Mouse (Mus musculus) midbrain, postnatal 0 days (tissue): Measurements from ENCODE around the gene Atg9b. TPM values are rescaled to one million over a fixed set of nuclear protein-coding genes. Genes with fewer than 3 reads are reported as not detected.

Experiments used
- ATAC-seq: fragments of 200-750 bp; cut with Nextera tagmentation; 2 replicates; pipeline ENCODE4 v1.8.0; 2017; ENCODE audit warnings: moderate number of reproducible peaks, mild to moderate bottlenecking, moderate TSS enrichment, moderate library complexity; ENCODE audit not compliant: low FRiP score
- DNase-seq: peaks from one replicate; pipeline ENCODE4 v3.0.0-alpha.2; 2015; ENCODE audit warnings: low spot score
- H3K27ac ChIP-seq: fragments of 300-500 bp; sonication (generic); 2 replicates; pipeline ENCODE4 v1.5.1; 2014; ENCODE audit warnings: low read depth, mild to moderate bottlenecking, low read length, mixed read lengths
- H3K27me3 ChIP-seq: fragments of 300-500 bp; sonication (generic); 2 replicates; pipeline ENCODE4 v1.6.1; 2014; ENCODE audit warnings: low read length, control low read depth, mixed read lengths; ENCODE audit not compliant: insufficient read depth
- H3K36me3 ChIP-seq: fragments of 300-500 bp; sonication (generic); 2 replicates; pipeline ENCODE4 v1.6.1; 2014; ENCODE audit warnings: low read length, control low read depth, mixed read lengths; ENCODE audit not compliant: insufficient read depth
- H3K4me1 ChIP-seq: fragments of 300-500 bp; sonication (generic); 2 replicates; pipeline ENCODE4 v1.6.1; 2014; ENCODE audit warnings: mild to moderate bottlenecking, control low read depth, antibody characterized with exemption, low read length, mixed read lengths; ENCODE audit not compliant: insufficient read depth
- H3K4me2 ChIP-seq: fragments of 300-500 bp; sonication (generic); 2 replicates; pipeline ENCODE4 v1.6.1; 2014; ENCODE audit warnings: low read depth, mild to moderate bottlenecking, low read length, mixed read lengths; ENCODE audit not compliant: poor library complexity, severe bottlenecking
- H3K4me3 ChIP-seq: fragments of 300-500 bp; sonication (generic); 2 replicates; pipeline ENCODE4 v1.5.1; 2014; ENCODE audit warnings: low read depth, mild to moderate bottlenecking, low read length, moderate library complexity
- H3K9ac ChIP-seq: fragments of 300-500 bp; sonication (generic); replicated peaks from 2 replicates; pipeline ENCODE4 v1.6.1; 2014; ENCODE audit warnings: mild to moderate bottlenecking, low read length, moderate library complexity, mixed read lengths; ENCODE audit not compliant: poor library complexity, severe bottlenecking
- H3K9me3 ChIP-seq: fragments of 300-500 bp; sonication (generic); 2 replicates; pipeline ENCODE4 v1.6.1; 2016; ENCODE audit warnings: low read length, control low read depth
- CTCF ChIP-seq: IDR thresholded peaks from 2 replicates; pipeline ENCODE4 v1.5.1; 2016; ENCODE audit warnings: antibody characterized with exemption, mild to moderate bottlenecking
- WGBS: fragments of 180-500 bp; shearing (Covaris S2); extraction: QIAGEN DNeasy Blood & Tissue Kit; methylation state at CpG from one replicate; pipeline ENCODE4 v1.1.7; 2014; 5-methylcytosine and 5-hydroxymethylcytosine counted together
- polyA plus RNA-seq: library from polyadenylated mRNA; unstranded; fragments of >200 nt; fragmentation: Nextera tagmentation; extraction: Ambion mirVana; gene quantifications from 2 replicates; pipeline ENCODE4 v1.2.1, GENCODE M21; 2015
- total RNA-seq: library from RNA; depleted of rRNA; stranded (reverse); fragments of >200 nt; gene quantifications from 2 replicates; pipeline ENCODE4 v1.2.3, GENCODE M21; 2014

Gene Atg9b
- total and polyA plus RNA-seq, 2 experiments from 2014 or later, result 5.3 to 6.7 TPM

GRCm38 (mm10) chr5:24413042-24413693, 21.2 kb upstream of the Atg9b start, which contains the start of gene Asic3:
Gene Asic3 (plus strand): TSS chr5:24413392.
- no peak within 1 kb of the TSS for H3K4me2 ChIP-seq
- no peak for DNase-seq
- H3K4me1 ChIP-seq, result peaks cover 6% of the 10 kb centered on the region; the same call in 1 of the 2 replicates
- H3K36me3 ChIP-seq, result no peaks in the 10 kb centered on the region; the same call in none of the 2 replicates
- H3K27ac ChIP-seq, result no peak within 1 kb of the TSS
- H3K9me3 ChIP-seq, result no peaks in the 10 kb centered on the region
- no peak for TF ChIP-seq CTCF
- no peak for ATAC-seq
- no peak within 1 kb of the TSS for H3K4me3 ChIP-seq
- no peaks in the 10 kb centered on the region for H3K27me3 ChIP-seq
- WGBS, result 51% methylated on average over 11 of the region's 11 CpGs
- no peak within 1 kb of the TSS for H3K9ac ChIP-seq

DNA sequence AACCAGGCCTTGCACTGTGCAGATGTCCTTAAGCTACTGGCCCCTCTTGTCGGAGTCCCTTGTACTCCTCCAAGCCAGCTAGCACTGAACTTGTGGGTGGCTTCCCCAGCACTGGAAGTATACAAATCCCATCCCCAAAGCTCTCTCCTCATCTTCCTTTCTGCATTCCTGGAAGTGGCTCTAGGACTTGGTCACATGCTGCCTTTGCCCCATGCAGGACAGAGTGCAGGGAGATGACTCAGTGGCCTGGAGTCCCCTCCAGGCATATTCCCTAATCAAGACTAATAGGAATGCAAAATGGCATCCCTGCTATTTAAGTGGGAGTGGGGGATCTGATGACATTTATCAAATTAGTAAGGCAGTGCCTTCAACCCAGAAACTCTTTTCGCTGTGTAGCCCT, 20.1 kb upstream of the Atg9b start:
- Histone ChIP-seq H3K4me3 (no peak overlapping the region), H3K4me1 (peaks cover 6% of the 10 kb centered on the region; the same call in 1 of the 2 replicates), H3K9me3 (no peaks in the 10 kb centered on the region), H3K4me2 (no peak overlapping the region), H3K27me3 (no peaks in the 10 kb centered on the region), H3K9ac (no peak overlapping the region), H3K36me3 (no peaks in the 10 kb centered on the region; the same call in none of the 2 replicates), H3K27ac (no peak overlapping the region)
- 91% methylated on average over 2 of the region's 2 CpGs for WGBS
- no peak for ATAC-seq
- TF ChIP-seq CTCF, result no peak
- no peak for DNase-seq

- no peak for TF ChIP-seq CTCF
- 79% methylated on average over 2 of the region's 2 CpGs for WGBS
- no peak for DNase-seq
These were observed 17.5 kb upstream of the Atg9b start for GRCm38 (mm10) chr5:24409466-24409865.

GRCm38 (mm10) chr5:24408651-24409050, 16.7 kb upstream of the Atg9b start:
- H3K36me3 ChIP-seq, result peaks cover 9% of the 10 kb centered on the region; the same call in 1 of the 2 replicates
- H3K9ac ChIP-seq, result no peak overlapping the region
- ATAC-seq (no peak), DNase-seq (no peak)
- no peak overlapping the region for H3K4me3 ChIP-seq
- H3K9me3 ChIP-seq, result no peaks in the 10 kb centered on the region
- no peak for TF ChIP-seq CTCF
- H3K4me1 ChIP-seq, result no peaks in the 10 kb centered on the region
- no peak overlapping the region for H3K4me2 ChIP-seq
- WGBS, result 92% methylated on average over 13 of the region's 13 CpGs
- no peak overlapping the region for H3K27ac ChIP-seq
- no peaks in the 10 kb centered on the region for H3K27me3 ChIP-seq

More at GRCm38 (mm10) chr5:24409466-24409865, 17.5 kb upstream of the Atg9b start:
- ATAC-seq, result no peak
- Histone ChIP-seq H3K4me3 (no peak overlapping the region), H3K4me2 (no peak overlapping the region), H3K4me1 (no peaks in the 10 kb centered on the region), H3K27me3 (no peaks in the 10 kb centered on the region), H3K9ac (no peak overlapping the region), H3K27ac (no peak overlapping the region), H3K36me3 (peaks cover 5% of the 10 kb centered on the region; the same call in 1 of the 2 replicates), H3K9me3 (no peaks in the 10 kb centered on the region)

DNA sequence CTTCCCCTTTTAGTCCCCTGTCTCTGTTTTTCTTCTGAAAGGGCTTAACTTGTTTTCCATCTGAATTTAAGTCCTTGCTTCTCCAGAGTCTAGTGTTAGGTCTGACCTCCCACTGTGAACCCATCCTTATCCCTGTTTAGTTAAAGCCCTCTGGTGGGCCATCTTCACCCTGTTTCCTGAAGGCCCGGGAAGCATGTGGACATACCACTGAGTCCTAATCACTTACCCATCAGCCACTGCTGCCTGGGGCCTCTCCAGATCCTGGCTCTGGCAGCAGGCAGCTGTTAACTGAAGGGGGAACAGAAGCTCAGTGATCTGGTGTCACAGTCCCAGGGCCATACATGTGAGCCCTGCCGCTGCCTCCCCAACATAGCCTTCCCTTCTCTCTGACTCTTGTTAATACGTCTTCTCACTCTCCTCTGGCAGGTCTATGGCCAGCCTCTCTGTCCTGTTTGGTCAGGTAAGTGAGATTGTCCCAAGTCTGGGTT, 13.5 kb upstream of the Atg9b start:
- Histone ChIP-seq H3K4me2 (no peak overlapping the region), H3K4me3 (no peak overlapping the region), H3K27me3 (no peaks in the 10 kb centered on the region), H3K27ac (no peak overlapping the region), H3K9me3 (no peaks in the 10 kb centered on the region), H3K4me1 (no peaks in the 10 kb centered on the region), H3K9ac (no peak overlapping the region), H3K36me3 (peaks cover 24% of the 10 kb centered on the region)
- ATAC-seq (no peak), DNase-seq (no peak)
- WGBS, result 70% methylated on average over 3 of the region's 3 CpGs
- TF ChIP-seq CTCF, result no peak

DNA sequence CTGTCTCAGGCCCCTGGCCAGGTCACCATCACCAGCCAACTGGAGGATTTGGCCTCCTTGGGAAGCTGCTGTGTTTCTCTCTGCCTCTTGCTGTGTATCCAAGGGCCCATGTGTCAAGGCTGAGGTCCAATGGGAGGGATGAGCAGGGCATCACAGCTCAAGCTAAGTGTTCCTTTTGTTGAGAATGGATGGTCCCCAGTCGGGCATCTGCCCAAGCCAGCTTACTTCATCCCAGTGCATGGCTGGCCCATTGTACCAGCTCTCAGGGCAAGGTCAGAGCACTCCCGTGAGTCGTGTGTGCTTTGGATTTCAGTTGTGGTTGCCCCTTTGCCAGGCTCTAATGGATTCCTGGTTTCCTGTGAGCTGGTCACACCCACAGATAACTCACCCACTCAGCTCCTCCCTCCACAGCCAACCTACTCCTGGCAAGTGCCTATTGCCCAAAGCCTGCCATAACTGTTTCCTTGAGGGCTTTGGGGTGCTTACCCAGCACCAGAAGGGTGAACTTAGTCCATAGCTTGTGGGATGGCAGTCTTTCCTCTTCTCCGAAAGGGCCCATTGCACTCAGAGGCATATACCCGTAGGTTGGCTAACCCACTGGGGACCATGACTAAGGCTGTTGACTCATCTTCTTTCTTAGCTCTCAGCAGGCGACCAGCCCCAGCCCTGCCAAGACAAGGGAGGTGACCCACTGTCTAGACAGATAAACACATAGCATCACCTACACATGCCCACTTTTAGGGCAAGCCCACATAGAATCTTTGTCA, 12.8 kb upstream of the Atg9b start:
- H3K4me2 ChIP-seq, result no peak overlapping the region
- no peaks in the 10 kb centered on the region for H3K27me3 ChIP-seq
- H3K4me3 ChIP-seq, result no peak overlapping the region
- no peaks in the 10 kb centered on the region for H3K4me1 ChIP-seq
- 80% methylated on average over 6 of the region's 6 CpGs for WGBS
- DNase-seq, result no peak
- ATAC-seq, result no peak
- TF ChIP-seq CTCF, result no peak
- no peak overlapping the region for H3K27ac ChIP-seq
- peaks cover 28% of the 10 kb centered on the region for H3K36me3 ChIP-seq
- H3K9me3 ChIP-seq, result no peaks in the 10 kb centered on the region
- H3K9ac ChIP-seq, result no peak overlapping the region
